Mouse (Mus musculus) layer of hippocampus, postnatal 36 days (tissue): ENCODE data around the gene Foxe1. TPM values are rescaled to one million over a fixed set of nuclear protein-coding genes. Genes with fewer than 3 reads are reported as not detected.

Source experiments
- total RNA-seq, 2 experiments: library from RNA; stranded (reverse); gene quantifications; 2 replicates each; pipeline ENCODE4 v1.2.3; 2021

Foxe1 gene
- total RNA-seq, 2 experiments from 2014 or later: not detected

Other genes with a start within 250 kb of the Foxe1 start
- 10 to 100 TPM; 56.7 to 61.8 TPM for gene Ncbp1, start 205.0 kb upstream of the Foxe1 start, total RNA-seq
- 10 to 100 TPM; 17.8 to 19.4 TPM for gene Tstd2, start 204.9 kb upstream of the Foxe1 start, total RNA-seq
- 10 to 100 TPM; 14.0 to 15.1 TPM for gene Xpa, start 147.3 kb upstream of the Foxe1 start, total RNA-seq
- gene Trmo, start 45.8 kb downstream of the Foxe1 start, total RNA-seq: 1 to 10 TPM; 4.5 to 5.0 TPM
- gene Hemgn, start 69.9 kb downstream of the Foxe1 start, total RNA-seq: not detected
- 10 to 100 TPM; 50.2 to 55.6 TPM for gene Anp32b, start 107.3 kb downstream of the Foxe1 start, total RNA-seq
- 10 to 100 TPM; 16.1 to 19.0 TPM for gene Nans, start 145.6 kb downstream of the Foxe1 start, total RNA-seq
- 1 to 10 TPM in 1 of 2 experiments, under 1 TPM in 1; 0.88 to 1.1 TPM for gene Trim14, start 192.5 kb downstream of the Foxe1 start, total RNA-seq